Mouse (Mus musculus) layer of hippocampus, postnatal 10 days (tissue): ENCODE measurements around the gene Cpsf3. TPM values are rescaled to one million over a fixed set of nuclear protein-coding genes. Genes with fewer than 3 reads are reported as not detected.
A peak's percentile ranks its signal among the peaks of the same experiment; 100 is the strongest.

ENCODE experiments used
- DNase-seq, 2 experiments: peaks; one replicate each; pipeline ENCODE4 v3.0.0; 2021; ENCODE audit warnings: low spot score in 2 of 2
- total RNA-seq, 2 experiments: library from RNA; stranded (reverse); gene quantifications; 2 replicates each; pipeline ENCODE4 v1.2.3; 2021

Cpsf3 gene
- total RNA-seq, 2 experiments from 2014 or later, result 53.1 to 56.8 TPM

DNA sequence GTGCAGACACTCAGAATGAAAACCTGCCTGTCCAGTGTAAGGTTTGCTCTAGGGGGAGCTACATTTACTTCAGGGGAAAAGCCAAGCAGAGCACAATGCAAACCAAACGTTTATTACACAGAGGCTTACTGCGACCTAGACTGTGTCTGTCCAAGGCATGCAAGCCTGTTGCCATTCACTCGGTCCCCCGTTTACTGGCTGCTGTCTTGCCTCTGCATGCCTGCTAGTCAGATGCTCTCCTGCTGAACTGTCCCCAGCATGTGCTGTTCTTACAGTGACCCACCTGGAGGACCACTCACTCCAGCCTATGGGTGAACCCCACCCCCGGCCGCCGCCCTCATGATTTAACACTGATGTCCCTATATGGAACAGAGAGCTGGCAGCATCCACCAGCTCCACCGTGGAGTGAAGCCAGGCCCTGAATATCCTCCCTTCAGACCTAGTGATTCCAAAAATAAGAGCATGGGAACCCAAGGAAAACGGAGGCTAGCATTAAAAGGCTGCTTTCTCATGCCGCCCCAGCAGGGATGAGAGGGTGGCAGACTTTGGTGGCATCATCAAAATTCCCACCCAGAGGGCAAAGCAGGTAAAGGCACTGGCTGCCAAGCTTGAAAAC is 45.9 kb downstream of the Cpsf3 start:
- DNase-seq, result no peak

DNA sequence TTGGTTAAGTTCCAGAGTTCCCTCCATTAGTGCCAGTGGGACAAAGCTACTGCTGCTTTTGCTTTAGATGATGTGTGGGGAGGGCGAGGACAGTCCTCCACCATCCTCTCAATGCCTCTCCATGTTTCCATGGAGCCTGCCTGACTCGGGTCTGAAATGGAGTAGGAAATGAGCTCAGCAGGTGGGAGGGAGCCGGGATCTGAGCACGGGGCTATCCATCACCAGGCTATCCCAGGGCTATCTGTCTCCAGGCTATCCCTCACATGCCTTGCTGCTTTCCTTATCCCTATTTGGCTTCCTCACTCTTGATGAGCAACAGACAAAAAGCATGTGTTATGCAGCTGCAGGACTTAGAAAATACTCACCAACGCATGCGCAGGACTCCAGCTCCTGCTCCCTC is 46.5 kb downstream of the Cpsf3 start:
- no peak for DNase-seq

GRCm38 (mm10) chr12:21333021-21333420 is 47.8 kb downstream of the Cpsf3 start:
- no peak for DNase-seq

GRCm38 (mm10) chr12:21333766-21334165 is 48.6 kb downstream of the Cpsf3 start:
- no peak for DNase-seq

DNA sequence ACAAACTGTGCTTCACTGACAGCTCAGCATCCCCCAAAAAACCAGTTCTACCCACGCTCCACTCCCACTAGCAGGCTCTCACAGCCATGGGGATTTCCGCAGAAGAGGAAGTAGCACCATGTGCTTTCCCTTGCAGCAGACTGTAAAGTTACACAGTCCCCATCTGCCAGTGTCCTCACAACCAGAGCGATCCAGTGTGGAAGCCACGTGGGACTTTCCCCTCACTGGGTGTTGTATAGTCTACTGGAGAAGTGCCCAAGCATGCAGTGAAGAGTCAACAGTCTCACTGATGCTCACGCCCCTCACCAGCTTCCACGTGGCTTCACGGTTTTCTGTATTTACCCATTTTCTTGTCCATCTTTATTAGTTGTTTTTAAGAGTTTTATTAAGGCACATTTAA is 50.7 kb downstream of the Cpsf3 start:
- DNase-seq, result peak; percentile 27 to 40

DNA sequence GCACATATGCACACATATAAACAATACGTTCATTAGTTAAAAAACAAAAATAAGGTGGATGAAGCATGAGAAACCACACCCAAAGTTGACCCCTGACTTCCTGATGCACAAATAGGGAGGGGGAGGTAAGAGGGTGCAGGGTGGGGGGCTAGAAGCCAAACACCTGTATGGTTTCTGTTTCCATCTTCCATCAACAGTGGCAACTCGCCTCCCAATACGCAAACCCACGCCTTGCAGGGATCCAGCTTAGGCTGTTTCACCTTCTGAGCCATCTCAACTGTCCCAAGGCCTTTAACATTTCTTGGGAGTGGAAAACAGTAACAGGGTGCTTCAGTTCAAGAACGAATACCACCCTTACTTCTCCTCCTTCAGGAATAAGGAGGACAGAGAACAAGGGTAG is 52.0 kb downstream of the Cpsf3 start:
- no peak for DNase-seq

DNA sequence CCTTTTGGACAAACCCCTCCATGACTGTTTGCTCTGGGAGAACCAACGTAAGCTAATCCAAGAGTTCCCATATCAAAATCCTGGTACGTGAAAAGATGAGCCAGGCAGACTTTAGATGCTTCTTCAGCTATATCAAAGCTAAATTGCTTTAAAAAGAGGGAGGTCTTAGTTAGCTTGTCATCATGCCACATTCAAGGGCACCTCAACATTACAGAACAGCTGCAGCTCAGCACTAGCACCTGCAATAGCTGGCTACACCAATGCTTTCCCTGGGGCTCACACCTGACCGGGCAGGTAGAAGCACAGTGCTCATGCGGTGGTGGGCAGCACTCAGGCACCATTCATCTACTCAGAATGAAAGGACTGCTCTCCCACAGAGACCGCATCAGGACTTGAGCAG is 55.5 kb downstream of the Cpsf3 start:
- DNase-seq, result no peak

DNA sequence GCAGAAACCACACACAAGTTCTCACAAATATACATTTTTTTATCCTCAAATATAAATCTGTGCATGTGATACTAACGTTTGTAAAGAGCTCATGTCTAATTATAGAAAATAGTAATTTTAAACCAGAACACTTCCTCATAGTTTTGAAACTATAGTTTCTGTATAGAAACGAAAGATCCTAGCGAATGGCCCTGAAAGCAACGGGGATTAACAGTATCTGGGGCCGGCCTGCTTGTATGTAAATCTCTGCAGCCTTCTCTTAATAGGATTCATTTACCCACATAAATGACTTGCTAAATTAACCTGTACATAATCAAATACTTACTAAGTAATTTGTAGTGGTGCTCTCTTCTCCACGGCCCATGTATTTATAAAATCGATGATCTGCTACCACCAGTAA is 61.8 kb downstream of the Cpsf3 start:
- DNase-seq, result no peak

DNA sequence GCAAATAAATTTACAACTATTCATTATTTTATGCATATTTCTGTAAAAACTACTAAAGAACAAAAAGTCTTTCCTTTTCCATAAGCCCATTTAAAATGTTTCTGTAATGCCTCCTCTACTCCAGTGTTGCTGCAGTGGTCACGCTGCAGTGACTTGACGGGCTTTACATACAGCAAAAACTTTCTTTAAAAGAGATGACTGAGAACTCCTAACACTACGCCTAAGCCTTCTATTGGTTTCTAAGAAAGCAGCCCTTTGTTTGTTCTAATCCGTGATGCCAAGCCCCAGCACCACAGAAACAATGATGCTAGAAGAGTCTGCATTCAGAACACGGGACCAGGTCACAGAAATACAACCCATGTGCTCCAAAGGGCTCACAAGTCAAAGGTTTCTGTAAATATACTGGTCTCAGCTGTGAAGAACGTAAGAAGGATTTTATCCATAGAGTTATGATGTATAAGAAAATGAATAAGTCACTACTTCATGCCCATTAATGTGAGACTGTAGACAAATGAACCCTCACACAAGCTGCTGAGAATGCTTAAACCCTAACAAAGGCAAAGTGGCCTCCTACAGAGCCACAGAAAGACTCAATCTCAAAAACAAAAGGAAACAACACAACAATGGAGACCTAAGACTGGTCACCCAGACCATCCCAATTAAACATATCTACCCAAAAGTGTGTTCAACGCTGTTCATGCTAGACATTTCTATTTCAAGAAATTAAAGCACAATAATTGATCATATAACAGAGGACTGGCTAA is 65.1 kb downstream of the Cpsf3 start:
- no peak for DNase-seq

DNA sequence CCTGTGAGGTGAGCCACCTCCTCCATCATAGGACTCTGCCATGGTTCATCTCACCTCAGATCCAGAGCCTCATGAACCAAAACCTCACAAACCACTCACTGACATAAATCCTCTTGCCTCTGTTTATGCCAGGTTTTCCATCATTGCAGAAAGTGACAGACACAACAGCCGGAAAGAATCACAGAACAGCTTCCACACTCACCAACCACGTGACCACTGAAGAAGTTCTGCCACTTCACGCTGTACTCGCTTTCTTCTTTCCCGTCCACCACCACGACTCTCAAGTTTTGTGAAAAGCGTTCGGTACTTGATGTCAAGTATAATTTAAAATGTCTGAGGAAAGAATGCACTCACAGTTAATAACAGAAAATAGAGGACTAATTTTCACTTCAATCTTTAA is 68.5 kb downstream of the Cpsf3 start:
- no peak for DNase-seq

DNA sequence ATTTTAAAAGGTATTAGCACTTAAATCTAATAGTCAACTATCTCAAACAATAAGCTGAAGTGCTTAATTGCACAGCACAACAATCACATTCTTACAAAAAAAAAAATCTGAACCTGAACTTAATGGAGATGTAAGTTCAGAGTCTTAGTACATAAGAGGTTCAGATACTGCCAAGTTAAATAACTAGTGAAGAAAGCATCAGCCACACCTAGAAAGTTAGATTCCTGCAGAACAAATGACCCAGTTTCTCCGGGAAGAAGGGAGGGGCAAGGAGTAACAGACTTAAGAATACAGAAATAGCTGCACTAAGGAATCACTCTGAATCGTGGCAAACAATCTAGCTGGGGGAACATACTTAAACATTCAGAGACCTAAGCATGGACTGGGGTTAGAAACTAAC is 77.5 kb downstream of the Cpsf3 start:
- no peak for DNase-seq

- DNase-seq, result no peak
Measured at GRCm38 (mm10) chr12:21363195-21363594, 78.0 kb downstream of the Cpsf3 start.

Other genes starting within 250 kb of the Cpsf3 start
- gene Itgb1bp1, start 893 bp downstream of the Cpsf3 start, total RNA-seq, result 10 to 100 TPM; 39.5 to 43.0 TPM
- gene Iah1, start 31.0 kb downstream of the Cpsf3 start, total RNA-seq, result 10 to 100 TPM; 17.8 to 20.6 TPM
- gene Adam17, start 88.2 kb downstream of the Cpsf3 start, total RNA-seq, result 10 to 100 TPM; 21.5 to 26.4 TPM
- gene Ywhaq, start 132.2 kb downstream of the Cpsf3 start, total RNA-seq, result 100 to 1,000 TPM; 644 to 671 TPM